Mouse (Mus musculus) embryo, embryonic 9.5 days (tissue): ENCODE measurements around the gene Grm4.
A peak's percentile ranks its signal among the peaks of the same experiment; 100 is the strongest.

ENCODE experiments used
- DNase-seq: peaks from one replicate; pipeline ENCODE4 v3.0.0-alpha.2; 2017; ENCODE audit errors: extremely low spot score

Grm4 gene

GRCm38 (mm10) chr17:27521303-27521702 is at the start of gene Grm4:
Grm4 (minus strand) TSS chr17:27521403.
- no peak for DNase-seq

GRCm38 (mm10) chr17:27568228-27568627 is 47.0 kb upstream of the Grm4 start:
- DNase-seq, result no peak

DNA sequence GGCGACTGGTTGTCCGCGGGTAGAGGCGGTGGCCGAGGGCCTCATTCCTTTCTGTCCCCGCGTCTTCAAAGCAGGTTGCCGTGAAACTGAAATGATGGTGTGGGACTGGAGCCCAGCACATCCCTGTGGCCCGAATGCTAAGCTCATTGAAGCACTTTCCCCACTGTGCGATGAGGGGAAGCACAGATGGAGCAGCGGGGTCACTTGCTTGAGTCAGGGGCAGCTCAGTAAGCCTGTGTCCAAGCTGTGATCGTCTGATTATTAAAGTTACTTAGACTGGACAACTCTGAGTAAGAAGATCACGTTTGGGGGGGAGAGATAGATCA is 44.7 kb upstream of the Grm4 start:
- no peak for DNase-seq

DNA sequence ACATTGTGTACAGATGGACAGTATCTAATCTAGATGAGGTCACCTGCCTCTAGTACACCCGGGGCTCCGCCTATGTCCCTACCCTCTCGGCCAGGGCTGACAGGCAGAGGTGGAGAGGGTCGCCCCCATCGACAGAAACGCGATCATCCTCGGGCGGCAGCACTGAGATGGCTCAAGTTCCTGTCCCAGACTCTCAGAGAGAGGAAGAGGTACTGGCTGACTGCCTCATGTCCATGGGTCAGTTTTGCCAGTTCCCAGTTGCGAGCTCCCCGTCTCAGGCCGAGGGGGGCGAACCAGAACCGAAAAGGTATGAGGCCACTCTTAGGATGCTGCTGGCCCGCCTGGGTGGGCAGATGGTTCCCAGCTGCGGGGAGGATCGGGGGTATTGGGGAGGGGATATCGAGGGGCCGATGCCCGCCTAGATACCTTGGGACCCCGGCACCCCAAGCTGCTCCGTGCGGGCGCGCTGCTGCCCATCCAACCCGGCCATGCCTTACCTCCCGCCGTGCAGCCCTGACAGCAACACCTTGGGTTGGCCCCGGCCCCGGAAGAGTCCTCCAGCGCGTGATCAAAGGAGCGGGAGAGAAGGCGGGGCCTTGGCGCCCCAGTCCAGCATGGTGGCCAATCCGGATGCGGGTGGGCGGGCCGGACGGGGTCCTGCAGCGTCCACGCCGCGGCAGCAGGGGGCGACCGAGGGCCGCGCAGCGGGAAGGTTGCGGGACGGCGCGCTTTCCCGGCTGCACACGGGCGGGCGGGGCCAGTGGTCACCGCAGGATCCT is 44.1 kb upstream of the Grm4 start, which contains the start of gene AI413582:
AI413582 (minus strand) TSS at position 594 of the 779 bp plus-strand sequence.
- peak; percentile 99 for DNase-seq

GRCm38 (mm10) chr17:27564391-27565162 is 43.4 kb upstream of the Grm4 start:
- peak; percentile 68 for DNase-seq

GRCm38 (mm10) chr17:27563771-27564244 is 42.6 kb upstream of the Grm4 start:
- DNase-seq, result peak; percentile 24

DNA sequence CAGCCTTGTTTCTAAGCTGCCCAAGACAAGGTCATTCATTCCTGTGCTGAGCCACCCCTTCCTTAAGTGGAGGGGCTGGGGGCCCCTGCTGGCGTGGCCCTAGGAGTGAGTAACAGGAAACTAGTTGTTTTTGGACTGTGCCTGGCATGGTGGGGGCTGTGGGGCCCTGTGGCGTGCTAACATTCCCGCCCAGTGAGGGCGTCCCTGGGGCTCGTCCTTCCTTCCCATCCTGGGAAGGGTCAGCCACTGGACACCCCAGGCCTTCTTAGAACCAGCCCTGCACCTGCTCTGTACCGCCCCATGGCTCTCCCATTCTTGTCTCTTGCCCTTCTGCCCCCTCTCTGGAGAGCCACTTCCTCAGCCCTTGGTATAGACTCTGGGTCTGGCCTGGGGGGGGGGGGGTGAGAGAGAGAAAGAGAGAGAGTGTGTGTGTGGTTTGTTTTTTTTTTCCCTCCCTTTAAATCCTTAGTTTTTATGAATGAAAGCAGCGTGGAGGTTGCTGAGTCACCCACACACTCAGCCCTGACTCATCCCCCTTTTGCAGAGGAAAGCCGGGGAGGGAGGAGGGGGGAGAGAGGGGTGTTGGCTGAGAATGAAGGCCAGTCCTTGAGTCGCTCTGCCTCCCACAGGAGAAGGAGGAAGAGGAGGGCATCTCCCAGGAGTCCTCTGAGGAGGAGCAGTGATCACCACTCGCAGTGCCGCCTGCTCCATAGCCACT is 40.8 kb upstream of the Grm4 start:
- DNase-seq, result no peak

- no peak for DNase-seq
Observed at GRCm38 (mm10) chr17:27560926-27561480, 39.8 kb upstream of the Grm4 start.

DNA sequence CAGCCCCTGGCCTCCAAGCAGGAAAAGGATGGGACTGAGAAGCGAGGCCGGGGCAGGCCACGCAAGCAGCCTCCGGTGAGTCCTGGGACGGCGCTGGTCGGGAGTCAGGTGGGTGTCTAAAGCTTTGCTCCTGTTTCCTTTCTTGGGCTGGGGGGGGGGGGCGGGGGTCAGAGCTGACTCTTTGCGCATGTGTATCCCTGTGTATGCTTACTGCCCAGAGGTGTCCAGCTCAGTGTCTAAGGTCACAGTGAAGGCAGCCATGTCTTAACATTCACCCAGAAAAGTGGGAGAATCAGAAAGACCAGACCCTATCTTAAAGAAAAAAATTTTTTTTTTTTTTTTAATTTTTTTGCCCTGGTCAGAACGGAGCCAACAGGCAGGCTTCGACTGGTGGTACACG is 38.4 kb upstream of the Grm4 start:
- DNase-seq, result no peak

DNA sequence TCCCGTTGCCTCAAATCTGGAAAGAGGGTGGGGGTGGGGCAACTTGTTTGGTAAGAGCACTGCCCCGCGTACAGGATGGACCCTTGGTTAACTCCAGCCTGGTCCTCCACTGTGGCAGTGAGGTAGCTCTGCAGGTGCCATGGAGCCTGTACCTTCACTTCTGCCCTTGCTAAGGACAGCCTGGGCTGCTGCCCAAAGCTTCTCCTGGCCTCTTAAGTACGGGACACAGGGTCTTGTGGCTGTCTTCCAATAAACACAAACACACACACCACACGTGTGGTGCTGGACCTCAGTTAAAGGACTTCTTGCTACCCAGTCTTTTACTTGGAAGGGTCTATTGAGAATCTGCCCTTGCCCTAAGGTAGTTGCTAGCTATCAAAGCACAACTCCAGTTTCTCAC is 37.6 kb upstream of the Grm4 start:
- no peak for DNase-seq

DNA sequence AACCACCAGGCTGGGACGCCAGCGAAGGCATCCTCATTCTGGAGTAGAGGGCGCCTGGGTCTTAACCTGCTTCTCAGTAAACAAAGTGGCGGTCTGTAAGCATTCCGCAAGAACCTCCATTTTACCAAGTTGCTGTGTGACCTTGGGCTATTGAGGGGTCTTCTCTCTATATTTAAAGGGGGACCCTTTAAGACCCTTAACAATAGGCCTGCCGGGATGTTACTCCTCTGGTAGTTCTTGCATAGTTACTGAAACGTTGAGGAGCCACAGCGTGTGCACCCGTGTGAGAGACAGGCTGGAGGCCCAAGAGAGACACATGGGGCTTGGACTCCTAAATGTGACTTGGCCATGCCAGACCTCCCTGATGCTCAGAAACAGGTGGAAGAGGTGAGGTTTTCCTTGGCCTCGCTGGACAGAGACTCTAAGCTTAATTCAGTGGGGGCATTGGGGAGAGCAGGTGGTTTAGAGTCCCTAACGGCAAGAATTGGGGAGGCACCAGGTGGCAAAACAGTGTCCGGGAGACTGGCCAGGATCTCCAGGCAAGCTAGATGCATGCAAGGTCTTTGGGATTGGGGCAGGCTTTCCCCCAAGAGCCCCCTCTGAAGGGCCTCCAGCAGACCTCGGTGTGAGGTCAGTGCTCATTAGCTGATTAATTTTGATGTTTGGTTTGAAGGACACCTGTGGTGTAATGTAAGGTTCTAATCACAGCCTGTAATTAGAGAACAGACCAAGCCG is 36.9 kb upstream of the Grm4 start:
- no peak for DNase-seq

DNA sequence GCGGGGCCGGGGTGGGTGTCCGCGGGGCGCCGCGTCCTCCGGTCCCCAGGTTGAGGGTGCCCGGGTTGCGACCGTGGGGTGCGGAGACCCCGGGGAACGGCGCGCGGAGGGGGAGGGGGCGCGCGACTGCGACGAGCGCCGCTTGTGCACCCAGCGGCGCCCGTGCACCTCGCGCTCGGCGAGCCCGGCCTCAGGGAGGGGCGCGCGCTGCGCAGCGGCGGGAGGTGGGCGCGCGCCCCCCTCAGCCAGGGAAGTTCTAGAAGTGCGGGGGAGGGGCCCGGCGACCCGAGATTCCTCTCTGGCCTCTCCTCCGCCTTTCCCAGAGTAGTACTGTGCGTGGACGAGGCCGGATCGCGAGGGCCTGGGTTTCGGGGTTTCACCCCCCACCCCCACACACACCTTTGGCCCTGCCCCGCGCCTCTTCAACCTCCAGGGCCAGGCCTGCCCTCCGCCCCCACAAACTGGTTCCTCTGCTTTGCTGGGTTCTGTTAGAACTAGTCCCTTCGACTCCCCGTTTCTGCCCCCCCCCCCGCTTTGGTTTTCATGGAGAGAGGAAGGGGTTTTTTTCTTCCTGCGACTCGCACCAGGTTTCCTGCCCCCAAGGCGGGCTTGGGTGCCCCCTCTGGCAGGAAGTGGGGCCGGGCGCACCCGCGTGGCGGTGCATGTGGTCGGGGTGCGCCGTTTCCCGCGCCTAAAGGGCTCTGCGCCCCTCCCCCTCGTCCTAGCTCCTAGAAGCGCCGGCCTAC is 36.2 kb upstream of the Grm4 start:
- peak; percentile 83 for DNase-seq

DNA sequence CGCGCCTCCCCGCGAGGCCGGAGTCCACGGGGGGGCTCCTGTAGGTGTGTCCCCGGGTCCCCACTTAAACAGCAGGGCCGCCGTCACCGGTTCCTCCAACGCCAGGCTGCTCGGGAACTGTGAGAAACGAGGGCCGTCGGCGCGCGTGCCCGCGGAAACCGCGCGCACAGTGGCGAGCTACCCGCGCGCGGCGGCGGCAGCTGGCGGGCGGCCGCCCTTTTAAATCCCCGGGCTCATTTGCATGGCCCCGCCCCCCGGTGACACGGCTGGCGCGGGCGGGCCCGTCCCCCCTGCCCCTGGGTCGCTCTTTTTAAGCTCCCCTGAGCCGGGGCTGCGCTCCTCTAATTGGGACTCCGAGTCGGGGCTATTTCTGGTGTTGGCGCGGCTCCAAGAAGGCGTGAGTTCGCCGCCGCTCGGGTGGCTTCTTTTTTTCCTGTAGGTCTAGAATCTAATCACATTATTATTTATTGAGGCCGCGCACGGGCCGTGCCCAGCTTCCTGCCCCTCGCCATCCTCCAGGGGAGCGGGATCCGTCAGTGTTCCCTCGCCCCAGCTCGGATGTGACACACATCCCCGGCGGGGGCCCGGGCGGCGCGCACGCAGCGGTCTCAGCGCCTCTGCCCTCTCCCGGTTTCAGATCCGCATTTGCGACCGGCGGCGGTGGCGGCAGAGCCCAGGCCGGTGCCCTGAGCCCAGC is 35.3 kb upstream of the Grm4 start, which contains the start of gene Hmga1:
Hmga1 (plus strand) TSS at position 183 of the 697 bp plus-strand sequence.
- DNase-seq, result peak; percentile 94

DNA sequence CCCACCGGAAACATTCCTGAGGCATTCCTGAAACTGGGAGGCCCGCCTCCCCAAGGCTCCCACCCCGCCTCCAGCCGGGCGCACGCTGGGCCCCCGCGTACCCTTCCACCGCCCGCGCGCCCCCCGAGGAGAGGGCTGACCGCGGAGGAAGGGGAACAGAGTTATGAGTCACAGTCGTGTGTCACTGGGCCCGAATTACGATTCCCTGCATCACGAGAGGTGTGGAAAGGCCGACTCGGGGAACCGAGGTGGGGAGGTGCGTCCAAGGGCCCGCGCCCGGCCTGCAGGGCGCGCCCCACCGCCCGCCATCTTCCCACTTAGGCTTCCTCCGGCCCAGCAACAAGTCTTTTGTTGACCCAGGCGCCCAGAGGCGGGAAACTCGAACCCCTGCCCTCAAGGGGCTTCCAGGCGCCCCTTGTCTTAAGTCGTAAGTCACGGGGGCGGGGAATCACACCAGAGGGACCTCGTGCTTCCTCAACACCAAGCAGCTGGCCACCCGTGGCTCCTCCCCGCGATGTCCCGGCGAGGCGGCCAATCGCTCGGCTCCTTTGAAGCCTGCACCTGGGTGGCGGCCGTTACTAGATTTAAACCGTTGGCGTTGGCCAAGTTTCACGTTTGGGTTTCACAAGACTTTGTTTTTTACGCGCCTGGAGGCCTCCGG is 34.4 kb upstream of the Grm4 start:
- DNase-seq, result peak; percentile 93

DNA sequence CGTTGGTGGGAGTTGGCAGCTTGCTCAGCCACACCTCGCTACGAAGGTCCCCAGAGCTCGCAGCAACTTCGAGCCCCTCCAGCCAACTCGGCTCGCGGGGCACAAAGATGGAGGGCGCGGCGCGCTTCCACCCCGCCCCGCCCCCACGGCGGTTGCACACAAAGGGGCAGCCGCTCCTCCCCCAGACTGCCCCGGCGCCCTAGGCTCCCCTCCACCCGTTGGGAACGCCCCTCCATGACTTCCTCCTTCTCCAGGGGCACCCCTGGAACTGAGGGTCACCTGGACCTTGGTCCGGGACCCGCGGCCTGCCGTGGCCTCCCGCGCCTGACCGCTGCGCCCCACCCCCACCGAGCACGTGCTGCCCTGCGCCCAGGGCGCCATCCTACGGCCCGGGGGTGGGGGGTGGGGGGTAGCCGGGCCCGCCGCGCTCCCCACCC is 33.9 kb upstream of the Grm4 start:
- DNase-seq, result no peak

DNA sequence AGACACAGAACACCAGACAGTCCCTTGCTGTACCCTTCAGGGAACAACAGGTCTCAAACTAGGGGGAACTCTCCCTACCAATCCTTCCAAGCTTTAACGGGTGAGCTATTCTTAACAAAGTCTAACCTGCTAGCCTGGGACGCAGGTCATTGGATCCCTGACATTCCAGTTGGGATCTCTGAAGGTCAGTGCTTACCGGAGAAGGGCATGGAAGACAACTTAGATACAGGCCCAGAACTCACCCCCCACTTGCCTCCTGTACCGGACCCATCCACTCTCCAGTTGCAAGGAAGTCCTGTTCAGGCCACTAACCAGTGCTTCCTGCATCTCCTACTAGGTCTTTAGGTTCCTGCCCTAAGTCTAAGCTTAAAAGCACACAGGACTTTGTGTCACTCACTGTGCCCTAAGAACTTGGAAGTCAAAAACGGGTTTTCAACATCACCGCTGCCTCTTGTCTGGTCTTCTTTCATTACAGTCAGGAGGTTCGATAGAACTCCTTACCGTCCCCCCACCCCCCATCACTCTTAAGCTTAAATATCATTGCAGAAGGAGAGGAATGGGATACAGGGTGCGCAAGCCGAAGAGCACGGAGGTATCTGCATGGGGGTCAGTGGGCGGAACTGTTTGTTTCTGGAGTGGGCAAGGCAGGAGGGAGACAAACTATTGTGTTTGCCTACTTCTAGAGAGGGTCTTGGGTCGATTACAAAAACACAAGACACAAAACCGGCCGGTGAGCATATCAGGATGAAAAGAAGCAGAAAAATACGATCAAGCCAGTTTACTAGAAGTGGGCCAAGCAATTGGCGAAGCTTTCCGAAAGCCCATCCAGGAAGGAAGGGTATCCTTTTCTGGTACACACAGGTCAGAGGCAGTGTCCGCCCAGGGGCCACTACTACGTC is 33.1 kb upstream of the Grm4 start:
- no peak for DNase-seq

- no peak for DNase-seq
Observed at GRCm38 (mm10) chr17:27552215-27553201, 31.3 kb upstream of the Grm4 start.
